Mouse (Mus musculus) gastrocnemius, adult 8-10 months (tissue): ENCODE measurements around the gene Slc30a4. TPM values are rescaled to one million over a fixed set of nuclear protein-coding genes. Genes with fewer than 3 reads are reported as not detected.

Source experiments
- microRNA-seq: library from miRNA; unstranded; fragments of <30 nt; microRNA quantifications from one replicate; pipeline ENCODE4 v1.2.0, GENCODE M21; 2022
- total RNA-seq, 4 experiments: library from RNA; stranded (reverse); gene quantifications; 2 replicates each; pipeline ENCODE4 v1.2.4; 2022

Gene Slc30a4
- total RNA-seq, 4 experiments from 2014 or later: 13.6 to 18.7 (median 15.7) TPM

Small RNA genes within 50 kb of the gene (microRNA-seq; reads per million reads assigned to microRNA genes)
- not detected for gene Mir147

Other genes with a start within 250 kb of the Slc30a4 start
- gene Gm14085, start 217.7 kb downstream of the Slc30a4 start, total RNA-seq: under 1 TPM in 2 of 4 experiments, not detected in 2; 0.10 to 0.13 TPM
- 1 to 10 TPM; 2.4 to 4.4 (median 3.9) TPM for gene Gatm, start 91.4 kb downstream of the Slc30a4 start, total RNA-seq
- under 1 TPM in 1 of 4 experiments, not detected in 3; 0.38 TPM for gene AA467197, start 65.7 kb downstream of the Slc30a4 start, total RNA-seq
- gene Bloc1s6, start 35.8 kb upstream of the Slc30a4 start, total RNA-seq: 10 to 100 TPM; 18.5 to 21.2 (median 19.0) TPM
- gene Sqor, start 62.6 kb upstream of the Slc30a4 start, total RNA-seq: 10 to 100 TPM; 38.0 to 46.5 (median 43.7) TPM